In genomic region chr10:80316359-80316781, GRCm38 (mm10) we compare ENCODE assay signal across 11 mouse cellular contexts. TPM values are rescaled to one million over a fixed set of nuclear protein-coding genes. Genes with fewer than 3 reads are reported as not detected.
A peak's percentile ranks its signal among the peaks of the same experiment; 100 is the strongest.
DNase-seq lines count a peak whose midpoint lies in the region; ATAC-seq and TF ChIP-seq lines count a peak whose summit lies in the region.
"Had no signal": no experiment of that assay in that cellular context is flagged by ENCODE, and none has a peak within 500 bp of the region (broad histone marks: within the 10 kb centered on the region; RNA-seq: fewer than 3 reads in every experiment).

No protein-coding gene starts in this region.

- TF ChIP-seq CTCF in stomach, postnatal 0 days (IDR thresholded peaks at IDR 0.05; ENCODE audit: low read depth), result no peak

- H3K4me3 ChIP-seq in heart, embryonic 12.5 days, result peak overlapping the region; percentile 1; the same call in 1 of the 2 replicates
- no peak overlapping the region for H3K4me3 ChIP-seq in hindbrain, embryonic 16.5 days (ENCODE audit: low read length)
- no peak overlapping the region for H3K4me3 ChIP-seq in stomach, postnatal 0 days (ENCODE audit: low read depth, low read length)
- H3K4me3 ChIP-seq: embryonic facial prominence, embryonic 12.5 days had no signal

- H3K27ac ChIP-seq in heart, embryonic 12.5 days (ENCODE audit: poor library complexity, severe bottlenecking), result 0 out of 2 replicates have a peak overlapping the region, but pooled peaks have one; percentile 2
- H3K27ac ChIP-seq in hindbrain, embryonic 16.5 days (ENCODE audit: low read depth, low read length), result peak overlapping the region; percentile 54
- H3K27ac ChIP-seq in stomach, postnatal 0 days (replicated peaks), result no peak overlapping the region
- H3K27ac ChIP-seq: embryonic facial prominence, embryonic 12.5 days had no signal

- H3K4me1 ChIP-seq in heart, embryonic 12.5 days (replicated peaks), result peaks cover 54% of the 10 kb centered on the region
- H3K4me1 ChIP-seq in hindbrain, embryonic 16.5 days (ENCODE audit: control insufficient read depth, insufficient read depth, low read depth, low read length), result peaks cover 13% of the 10 kb centered on the region
- peaks cover 3% of the 10 kb centered on the region; the same call in 1 of the 2 replicates for H3K4me1 ChIP-seq in stomach, postnatal 0 days (replicated peaks; ENCODE audit: control insufficient read depth, insufficient read depth)

- ATAC-seq in heart, embryonic 12.5 days (ENCODE audit: insufficient number of reproducible peaks, low FRiP score), result no peak
- no peak for ATAC-seq in hindbrain, embryonic 16.5 days
- ATAC-seq in stomach, postnatal 0 days (ENCODE audit: low FRiP score, low TSS enrichment), result peak; percentile 21; the same call in 1 of the 2 replicates

- H3K4me2 ChIP-seq in heart, embryonic 12.5 days, result peak overlapping the region; percentile 14; the same call in 1 of the 2 replicates
- H3K4me2 ChIP-seq in hindbrain, embryonic 16.5 days (ENCODE audit: low read length), result no peak overlapping the region
- no peak overlapping the region for H3K4me2 ChIP-seq in stomach, postnatal 0 days (replicated peaks; ENCODE audit: low read depth)
- H3K4me2 ChIP-seq: embryonic facial prominence, embryonic 12.5 days had no signal

- peak overlapping the region; percentile 14; the same call in 1 of the 2 replicates for H3K9ac ChIP-seq in heart, embryonic 12.5 days
- H3K9ac ChIP-seq in hindbrain, embryonic 16.5 days (ENCODE audit: low read depth, low read length), result no peak overlapping the region
- H3K9ac ChIP-seq in stomach, postnatal 0 days (ENCODE audit: low read length), result no peak overlapping the region
- H3K9ac ChIP-seq: embryonic facial prominence, embryonic 12.5 days had no signal

- WGBS in heart, embryonic 12.5 days, result 14% methylated on average over 11 of the region's 11 CpGs
- 28% methylated on average over 11 of the region's 11 CpGs for WGBS in hindbrain, embryonic 16.5 days
- WGBS in stomach, postnatal 0 days, result 27% methylated on average over 11 of the region's 11 CpGs

- no peak for DNase-seq in heart, adult 18-20 months
- DNase-seq in retina, postnatal 1 day, result peak; percentile 51
- no peak for DNase-seq in retina, embryonic 14.5 days (ENCODE audit: low spot score)
- peak; percentile 67 for DNase-seq in stomach, postnatal 0 days (ENCODE audit: low spot score)
- DNase-seq in spleen, adult 18-20 months, result no peak
- DNase-seq in spleen, postnatal 4 days (ENCODE audit: low spot score in 2 of 2), result no peak
- DNase-seq: adrenal gland, postnatal 10 days; kidney, adult 11 months had no signal

- peaks cover 67% of the 10 kb centered on the region for H3K27me3 ChIP-seq in heart, embryonic 12.5 days (replicated peaks)
- H3K27me3 ChIP-seq in hindbrain, embryonic 16.5 days (replicated peaks; ENCODE audit: control insufficient read depth, insufficient read depth, low read length), result no peaks in the 10 kb centered on the region
- 0 out of 2 replicates have a peak, but pooled peaks cover 9% of the 10 kb centered on the region for H3K27me3 ChIP-seq in stomach, postnatal 0 days (ENCODE audit: control insufficient read depth, insufficient read depth, low read length)

- H3K9me3 ChIP-seq in heart, embryonic 12.5 days (replicated peaks), result no peaks in the 10 kb centered on the region
- no peaks in the 10 kb centered on the region for H3K9me3 ChIP-seq in hindbrain, embryonic 16.5 days (ENCODE audit: control insufficient read depth, low read length)
- no peaks in the 10 kb centered on the region for H3K9me3 ChIP-seq in stomach, postnatal 0 days (ENCODE audit: control insufficient read depth, low read length)
- H3K9me3 ChIP-seq: embryonic facial prominence, embryonic 12.5 days had no signal

- TF ChIP-seq EP300 in stomach, postnatal 0 days (optimal IDR thresholded peaks at IDR 0.05), result no peak

- peaks cover 17% of the 10 kb centered on the region for H3K36me3 ChIP-seq in heart, embryonic 12.5 days
- H3K36me3 ChIP-seq in hindbrain, embryonic 16.5 days (ENCODE audit: control insufficient read depth, insufficient read depth, low read length), result peaks cover 63% of the 10 kb centered on the region
- peaks cover 8% of the 10 kb centered on the region; the same call in 1 of the 2 replicates for H3K36me3 ChIP-seq in stomach, postnatal 0 days (ENCODE audit: control insufficient read depth, insufficient read depth, low read length)

RNA-seq across cellular contexts. Expression of gene 2310011J03Rik, which starts 4.0 kb away (rescaled TPM):
- 32.7 and 32.8 TPM in 2 replicates for polyA plus RNA-seq in heart, embryonic 12.5 days (2016; fragmentation: Nextera tagmentation; extraction: Ambion mirVana)
- 10 to 100 TPM; 15.8 to 16.6 TPM for total RNA-seq in heart, adult 18-20 months (2021)
- polyA plus RNA-seq in hindbrain, embryonic 16.5 days (2015; fragmentation: Nextera tagmentation; extraction: Ambion mirVana), result 31.7 and 32.8 TPM in 2 replicates
- polyA plus RNA-seq in stomach, postnatal 0 days (2015; fragmentation: Nextera tagmentation; extraction: Ambion mirVana), result 50.3 and 51.2 TPM in 2 replicates

RNA-seq across cellular contexts. Expression of gene Pcsk4, which starts 12.9 kb away (rescaled TPM):
- polyA plus RNA-seq in heart, embryonic 12.5 days (2016; fragmentation: Nextera tagmentation; extraction: Ambion mirVana), result 1.0 and 1.5 TPM in 2 replicates
- total RNA-seq in heart, adult 18-20 months (2021), result 1 to 10 TPM; 1.3 TPM
- 8.1 and 8.5 TPM in 2 replicates for polyA plus RNA-seq in hindbrain, embryonic 16.5 days (2015; fragmentation: Nextera tagmentation; extraction: Ambion mirVana)
- polyA plus RNA-seq in stomach, postnatal 0 days (2015; fragmentation: Nextera tagmentation; extraction: Ambion mirVana), result 2.2 and 2.3 TPM in 2 replicates

RNA-seq across cellular contexts. Expression of gene Reep6, which starts 13.4 kb away (rescaled TPM):
- polyA plus RNA-seq in heart, embryonic 12.5 days (2016; fragmentation: Nextera tagmentation; extraction: Ambion mirVana), result 3.1 and 3.7 TPM in 2 replicates
- total RNA-seq in heart, adult 18-20 months (2021), result 1 to 10 TPM; 4.8 to 5.3 TPM
- 7.5 and 7.6 TPM in 2 replicates for polyA plus RNA-seq in hindbrain, embryonic 16.5 days (2015; fragmentation: Nextera tagmentation; extraction: Ambion mirVana)
- polyA plus RNA-seq in stomach, postnatal 0 days (2015; fragmentation: Nextera tagmentation; extraction: Ambion mirVana), result 13.5 and 17.6 TPM in 2 replicates

RNA-seq across cellular contexts. Expression of gene Apc2, which starts 20.6 kb away (rescaled TPM):
- polyA plus RNA-seq in heart, embryonic 12.5 days (2016; fragmentation: Nextera tagmentation; extraction: Ambion mirVana), result 0.89 and 1.4 TPM in 2 replicates
- total RNA-seq in heart, adult 18-20 months (2021), result 1 to 10 TPM; 2.6 to 2.8 TPM
- polyA plus RNA-seq in hindbrain, embryonic 16.5 days (2015; fragmentation: Nextera tagmentation; extraction: Ambion mirVana), result 139 and 149 TPM in 2 replicates
- polyA plus RNA-seq in stomach, postnatal 0 days (2015; fragmentation: Nextera tagmentation; extraction: Ambion mirVana), result 1.2 and 1.3 TPM in 2 replicates

RNA-seq across cellular contexts. Expression of gene Rps15, which starts 24.1 kb away (rescaled TPM):
- 577 and 591 TPM in 2 replicates for polyA plus RNA-seq in heart, embryonic 12.5 days (2016; fragmentation: Nextera tagmentation; extraction: Ambion mirVana)
- total RNA-seq in heart, adult 18-20 months (2021), result 100 to 1,000 TPM; 745 to 872 TPM
- polyA plus RNA-seq in hindbrain, embryonic 16.5 days (2015; fragmentation: Nextera tagmentation; extraction: Ambion mirVana), result 491 and 527 TPM in 2 replicates
- 766 and 821 TPM in 2 replicates for polyA plus RNA-seq in stomach, postnatal 0 days (2015; fragmentation: Nextera tagmentation; extraction: Ambion mirVana)

Comparison
In these comparisons a context has a peak if more than half of its experiments do, and no peak if none do; other contexts are left out.
1. DNase-seq: peak in retina, postnatal 1 day (single experiment) and stomach, postnatal 0 days (single experiment); none in heart, adult 18-20 months (0 of 2), retina, embryonic 14.5 days (single experiment), spleen, adult 18-20 months (0 of 2) and spleen, postnatal 4 days (0 of 2).